Mouse (Mus musculus) cerebellum, postnatal 10 days (tissue): Measurements from ENCODE around the gene Rimkla.
"Not testable (repeated sequence)": the region's sequence is repeated elsewhere in the genome, so short reads cannot be mapped to it uniquely, and the experiment has no call there.

Experiments
- DNase-seq, 2 experiments: peaks; one replicate each; pipeline ENCODE4 v3.0.0; 2021; ENCODE audit warnings: mixed read lengths in 2 of 2

Gene Rimkla

GRCm38 (mm10) chr4:119492291-119492932, at the start of gene Rimkla:
Gene Rimkla (minus strand): TSS chr4:119492628.
- peak; percentile 84 to 88 for DNase-seq

GRCm38 (mm10) chr4:119540533-119540890, 48.1 kb upstream of the Rimkla start:
- DNase-seq = no peak

GRCm38 (mm10) chr4:119539836-119540532, 47.6 kb upstream of the Rimkla start:
- peak in 1 of 2 experiments; percentile 69 for DNase-seq

- peak; percentile 98 for DNase-seq
Measured at GRCm38 (mm10) chr4:119539031-119539824, 46.8 kb upstream of the Rimkla start, which contains the start of gene Frg2f1. Gene Frg2f1 (minus strand): TSS chr4:119539529.

GRCm38 (mm10) chr4:119537436-119537835, 45.0 kb upstream of the Rimkla start:
- no peak for DNase-seq

- DNase-seq = not testable (repeated sequence)
Measured at GRCm38 (mm10) chr4:119536615-119537014, 44.2 kb upstream of the Rimkla start, which contains the start of gene Foxj3. Gene Foxj3 (plus strand): TSS chr4:119537004.

GRCm38 (mm10) chr4:119535103-119535502, 42.7 kb upstream of the Rimkla start:
- DNase-seq = no peak

GRCm38 (mm10) chr4:119531813-119532212, 39.4 kb upstream of the Rimkla start:
- DNase-seq = peak; percentile 47 to 73

GRCm38 (mm10) chr4:119526329-119526845, 34.0 kb upstream of the Rimkla start:
- no peak for DNase-seq

GRCm38 (mm10) chr4:119524466-119524865, 32.0 kb upstream of the Rimkla start:
- DNase-seq = no peak

GRCm38 (mm10) chr4:119524010-119524409, 31.6 kb upstream of the Rimkla start:
- peak in 1 of 2 experiments; percentile 8 for DNase-seq

- no peak for DNase-seq
Measured at GRCm38 (mm10) chr4:119523575-119523974, 31.1 kb upstream of the Rimkla start.

- no peak for DNase-seq
Measured at GRCm38 (mm10) chr4:119512731-119513141, 20.3 kb upstream of the Rimkla start.

- DNase-seq = no peak
Measured at GRCm38 (mm10) chr4:119511591-119511990, 19.2 kb upstream of the Rimkla start.

GRCm38 (mm10) chr4:119498319-119498848, 6.0 kb upstream of the Rimkla start:
- DNase-seq = no peak

- no peak for DNase-seq
Measured at GRCm38 (mm10) chr4:119492933-119493327, 502 bp upstream of the Rimkla start.

GRCm38 (mm10) chr4:119490806-119491205, 1.6 kb downstream of the Rimkla start:
- peak; percentile 86 to 91 for DNase-seq

GRCm38 (mm10) chr4:119489666-119490065, 2.8 kb downstream of the Rimkla start:
- DNase-seq = peak; percentile 65 to 70

GRCm38 (mm10) chr4:119484882-119485281, 7.5 kb downstream of the Rimkla start:
- DNase-seq = no peak

GRCm38 (mm10) chr4:119483051-119483450, 9.4 kb downstream of the Rimkla start:
- DNase-seq = no peak

GRCm38 (mm10) chr4:119473150-119473549, 19.3 kb downstream of the Rimkla start:
- DNase-seq = no peak

- no peak for DNase-seq
Measured at GRCm38 (mm10) chr4:119472545-119472944, 19.9 kb downstream of the Rimkla start.
